Mouse (Mus musculus) megakaryocyte-erythroid progenitor cell, adult 5-6 weeks (primary cell): Measurements from ENCODE around the gene Kpna7. TPM values are rescaled to one million over a fixed set of nuclear protein-coding genes. Genes with fewer than 3 reads are reported as not detected.
"Not testable (repeated sequence)": the region's sequence is repeated elsewhere in the genome, so short reads cannot be mapped to it uniquely, and the experiment has no call there.

Experiments
- ATAC-seq: replicated peaks from 2 replicates; pipeline ENCODE4 v1.8.0; 2016; ENCODE audit warnings: mild to moderate bottlenecking, inconsistent platforms; ENCODE audit not compliant: severe bottlenecking, poor library complexity, low FRiP score, low TSS enrichment
- total RNA-seq, 2 experiments: library from RNA; stranded (forward) in 1 of 2; stranded (reverse) in 1 of 2; fragments of 200-1000, 215-1000 nt in 1 of 2; fragments of >200 nt in 1 of 2; fragmentation: Nextera tagmentation in 1 of 2; gene quantifications; 2 replicates each; pipeline ENCODE4 v1.2.3; 2014 to 2017

Gene Kpna7
- total RNA-seq, 2 experiments from 2014 or later: not detected

GRCm38 (mm10) chr5:145042690-145043089, 41.1 kb downstream of the Kpna7 start, which contains the start of gene 1700018F24Rik:
1700018F24Rik (plus strand) TSS chr5:145042990.
- ATAC-seq: not testable (repeated sequence)

- 0 out of 2 replicates have a peak, but pooled peaks have one; percentile 61 for ATAC-seq
These were observed 42.2 kb downstream of the Kpna7 start for GRCm38 (mm10) chr5:145041628-145042027.

GRCm38 (mm10) chr5:145032391-145032790, 51.4 kb downstream of the Kpna7 start, which contains the start of gene Gm4871:
Gm4871 (minus strand) TSS chr5:145032754.
- ATAC-seq: not testable (repeated sequence)

- ATAC-seq: not testable (repeated sequence)
These were observed 53.4 kb downstream of the Kpna7 start for GRCm38 (mm10) chr5:145030476-145030875.

- ATAC-seq: peak; percentile 88
These were observed 63.1 kb downstream of the Kpna7 start for GRCm38 (mm10) chr5:145020712-145021111.

GRCm38 (mm10) chr5:145020254-145020653, 63.6 kb downstream of the Kpna7 start:
- ATAC-seq: not testable (repeated sequence)

GRCm38 (mm10) chr5:145016761-145017160, 67.1 kb downstream of the Kpna7 start:
- not testable (repeated sequence) for ATAC-seq

GRCm38 (mm10) chr5:145014278-145014677, 69.6 kb downstream of the Kpna7 start:
- ATAC-seq: no peak

GRCm38 (mm10) chr5:145008878-145009659, 74.8 kb downstream of the Kpna7 start:
- ATAC-seq: no peak

- ATAC-seq: no peak
These were observed 78.2 kb downstream of the Kpna7 start for GRCm38 (mm10) chr5:145005596-145005995.

- no peak for ATAC-seq
These were observed 79.3 kb downstream of the Kpna7 start for GRCm38 (mm10) chr5:145004495-145004894.

GRCm38 (mm10) chr5:145003362-145003761, 80.5 kb downstream of the Kpna7 start:
- ATAC-seq: no peak

- peak; percentile 93 for ATAC-seq
These were observed 85.3 kb downstream of the Kpna7 start for GRCm38 (mm10) chr5:144998491-144998890.

GRCm38 (mm10) chr5:144990481-144990880, 93.3 kb downstream of the Kpna7 start:
- ATAC-seq: no peak

GRCm38 (mm10) chr5:144990051-144990450, 93.8 kb downstream of the Kpna7 start:
- no peak for ATAC-seq

GRCm38 (mm10) chr5:144989061-144989405, 94.8 kb downstream of the Kpna7 start:
- ATAC-seq: no peak

GRCm38 (mm10) chr5:144988340-144989060, 95.3 kb downstream of the Kpna7 start:
- peak; percentile 51; the same call in 1 of the 2 replicates for ATAC-seq

GRCm38 (mm10) chr5:144987561-144987960, 96.3 kb downstream of the Kpna7 start:
- ATAC-seq: no peak

- ATAC-seq: no peak
These were observed 99.0 kb downstream of the Kpna7 start for GRCm38 (mm10) chr5:144984839-144985238.

- ATAC-seq: no peak
These were observed 100.6 kb downstream of the Kpna7 start for GRCm38 (mm10) chr5:144983227-144983626.
